Mouse (Mus musculus) Patski (cell line): ENCODE measurements around the gene Vps4a. TPM values are rescaled to one million over a fixed set of nuclear protein-coding genes. Genes with fewer than 3 reads are reported as not detected.

Experiments
- ATAC-seq: fragments of 100-300 bp; one replicate; pipeline ENCODE4 v1.8.0; 2021
- CTCF ChIA-PET: fragments of 350-600 bp; sonication (Branson Sonifier 250); formaldehyde crosslinking; loops from one replicate; lab custom pipeline; 2022; ENCODE audit warnings: inconsistent platforms; lab: Charles Lee
- POLR2A ChIA-PET: fragments of 350-600 bp; sonication (Branson Sonifier 250); formaldehyde crosslinking; loops from one replicate; lab custom pipeline; 2022; ENCODE audit warnings: antibody characterized with exemption, inconsistent platforms; lab: Charles Lee
- DNase-seq: peaks from one replicate; pipeline ENCODE4 v3.0.0-alpha.2; 2011; ENCODE audit warnings: low read depth, low spot score
- H3K27me3 ChIP-seq: fragments of 371-371 bp; one replicate; pipeline ENCODE4 v1.5.1; 2021
- CTCF ChIP-seq: fragments of 100-300 bp; IDR thresholded peaks from one replicate; pipeline ENCODE4 v1.5.1; 2021
- in situ Hi-C: fragments of 300-500 bp; cut with MboI; formaldehyde crosslinking; loops from 3 replicates; pipeline ENCODE4 v1.11.1; 2018; ENCODE audit warnings: low pct_unique_long_range_greater_than_20kb, mixed read lengths
- polyA plus RNA-seq: library from polyadenylated mRNA; unstranded; gene quantifications from one replicate; pipeline ENCODE4 v1.2.3, GENCODE M21; 2021

Gene Vps4a
- polyA plus RNA-seq, 1 experiment from 2014 or later = 57.2 TPM

DNA sequence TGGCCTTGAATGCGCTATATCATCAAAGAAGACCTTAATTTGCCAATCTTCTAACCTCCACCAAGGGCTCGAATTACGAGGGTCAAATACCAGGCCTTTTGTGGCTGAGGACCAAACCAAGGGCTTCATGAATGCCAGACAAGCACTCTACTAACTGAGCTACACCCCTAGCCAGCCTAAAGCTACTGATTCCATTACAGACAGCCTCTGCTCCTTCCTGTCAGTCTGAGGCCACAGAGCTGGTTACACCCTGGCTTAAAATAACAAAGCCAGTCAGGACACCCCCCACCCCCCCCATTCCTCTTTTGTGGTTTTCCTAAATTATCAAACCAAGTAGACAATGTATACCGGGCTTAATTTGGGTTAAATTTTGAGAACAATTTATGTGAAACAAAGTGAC lies 42.7 kb downstream of the Vps4a start:
- POLR2A ChIA-PET = interaction anchor here (0.9 kb wide), 1 partner anchor 9 kb away, joined by 3 read pairs; the partner anchor contains the start of gene Tmed6

DNA sequence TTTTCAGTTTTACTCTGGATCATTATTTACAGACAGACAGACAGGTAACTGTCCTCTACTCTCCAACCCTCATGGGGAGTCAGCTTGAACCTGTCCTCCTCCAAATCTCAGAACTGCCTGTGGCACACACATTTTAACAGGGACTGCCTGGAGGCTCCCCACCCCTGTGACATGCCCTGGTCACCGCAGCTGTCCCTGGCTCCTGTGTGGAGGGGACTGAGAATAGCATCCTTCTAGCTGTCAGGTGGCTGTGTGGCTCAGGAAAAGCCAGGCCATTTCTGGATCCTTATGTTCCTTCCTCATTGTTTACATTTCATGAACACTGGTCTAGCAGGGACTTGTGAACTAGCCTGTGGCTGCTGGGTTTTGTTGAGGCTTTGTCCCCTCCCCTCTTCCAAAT lies 43.1 kb downstream of the Vps4a start:
- ATAC-seq (no peak), DNase-seq (no peak)
- POLR2A ChIA-PET = interaction anchor here (0.9 kb wide), 1 partner anchor 9 kb away, joined by 3 read pairs; the partner anchor contains the start of gene Tmed6
- in situ Hi-C loops = no loop called here
- CTCF ChIA-PET = no interaction called here
- H3K27me3 ChIP-seq = no peaks in the 10 kb centered on the region
- TF ChIP-seq CTCF = no peak

More for the DNA sequence above, 42.7 kb downstream of the Vps4a start:
- H3K27me3 ChIP-seq = no peaks in the 10 kb centered on the region
- DNase-seq (no peak), ATAC-seq (peak; percentile 41)
- TF ChIP-seq CTCF = no peak
- in situ Hi-C loops = no loop called here
- CTCF ChIA-PET = no interaction called here

DNA sequence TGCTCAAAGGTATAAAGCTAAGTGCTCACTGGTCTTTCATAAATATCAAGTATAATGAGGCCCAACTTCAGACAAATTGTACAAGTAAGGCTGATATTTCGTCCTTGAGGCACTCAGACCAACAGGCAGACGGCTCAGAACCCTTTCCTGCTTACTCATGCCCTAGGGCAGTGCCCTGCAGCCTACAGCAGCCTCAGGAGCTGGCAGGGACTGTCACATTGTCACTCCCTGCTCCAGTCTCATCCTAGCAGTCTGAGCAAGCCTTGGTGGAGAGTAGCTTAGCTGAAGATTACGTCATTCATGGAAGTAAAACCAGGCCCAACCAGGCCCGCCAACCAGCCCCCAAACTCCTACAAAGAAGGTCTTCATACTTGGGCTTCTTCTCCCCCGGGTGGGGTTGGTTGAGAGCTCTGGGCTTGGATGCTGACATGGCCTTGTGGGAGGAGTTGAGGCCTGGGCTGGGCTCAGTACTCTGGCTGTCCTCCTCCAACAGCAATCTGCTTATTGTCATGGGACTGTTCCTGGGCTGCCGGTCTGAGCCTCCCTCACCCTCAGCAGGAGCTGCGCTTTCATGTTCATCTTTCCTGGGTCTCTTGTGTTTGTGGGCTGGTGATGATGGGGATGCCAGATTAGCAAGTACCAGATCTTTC lies 45.3 kb downstream of the Vps4a start:
- H3K27me3 ChIP-seq = no peaks in the 10 kb centered on the region
- ATAC-seq = no peak
- ChIA-PET CTCF (interaction anchor here (1.6 kb wide), 1 partner anchor 16 kb away, joined by 3 read pairs; no protein-coding TSS in a partner anchor), POLR2A (no interaction called here)
- no peak for TF ChIP-seq CTCF
- no peak for DNase-seq
- in situ Hi-C loops = no loop called here

DNA sequence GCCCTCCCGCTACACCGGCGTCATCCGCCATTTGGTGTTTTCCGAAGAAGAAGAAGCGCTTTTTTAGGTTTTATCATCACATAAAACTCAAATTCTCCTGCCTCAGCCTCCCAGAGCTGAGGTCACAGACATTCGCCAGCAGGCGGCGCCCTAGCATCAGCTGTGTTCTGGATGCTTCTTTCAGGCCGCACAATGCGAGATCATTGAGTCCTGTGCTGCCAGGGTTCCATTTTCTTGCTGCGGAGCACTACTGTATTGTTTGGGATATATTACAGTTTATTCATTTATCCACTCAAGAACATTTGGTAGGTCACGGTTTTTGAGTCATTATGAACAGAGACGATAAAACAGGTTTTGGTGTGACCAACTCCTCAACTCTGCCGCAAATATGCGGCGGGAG lies 54.3 kb downstream of the Vps4a start:
- POLR2A ChIA-PET = no interaction called here
- no peak for TF ChIP-seq CTCF
- no peak for DNase-seq
- no peaks in the 10 kb centered on the region for H3K27me3 ChIP-seq
- in situ Hi-C loops = no loop called here
- CTCF ChIA-PET = interaction anchor here (1.7 kb wide), 1 partner anchor 9 kb away, joined by 6 read pairs; no protein-coding TSS in a partner anchor
- ATAC-seq = no peak

DNA sequence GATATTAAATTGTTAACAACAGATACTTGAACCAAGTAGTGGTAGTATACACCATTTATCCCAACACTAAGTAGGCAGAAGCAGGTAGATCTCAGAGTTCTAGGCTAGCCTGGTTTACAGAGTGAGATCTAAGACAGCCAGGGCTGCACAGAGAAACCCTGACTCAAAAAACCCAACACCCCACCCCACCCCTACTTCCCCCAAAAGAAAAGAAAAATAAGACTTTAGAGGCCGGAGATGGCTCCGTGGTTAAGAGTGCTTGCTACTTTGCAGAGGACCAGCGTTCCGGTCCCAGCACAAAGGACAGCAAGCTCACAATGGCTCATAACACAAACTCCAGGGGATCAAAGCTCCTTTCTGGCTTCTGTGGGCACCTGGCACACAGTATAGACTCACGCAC lies 55.0 kb downstream of the Vps4a start:
- TF ChIP-seq CTCF = no peak
- in situ Hi-C loops = no loop called here
- ATAC-seq (no peak), DNase-seq (no peak)
- ChIA-PET POLR2A (no interaction called here), CTCF (interaction anchor here (1.7 kb wide), 1 partner anchor 8 kb away, joined by 6 read pairs; no protein-coding TSS in a partner anchor)
- H3K27me3 ChIP-seq = no peaks in the 10 kb centered on the region

DNA sequence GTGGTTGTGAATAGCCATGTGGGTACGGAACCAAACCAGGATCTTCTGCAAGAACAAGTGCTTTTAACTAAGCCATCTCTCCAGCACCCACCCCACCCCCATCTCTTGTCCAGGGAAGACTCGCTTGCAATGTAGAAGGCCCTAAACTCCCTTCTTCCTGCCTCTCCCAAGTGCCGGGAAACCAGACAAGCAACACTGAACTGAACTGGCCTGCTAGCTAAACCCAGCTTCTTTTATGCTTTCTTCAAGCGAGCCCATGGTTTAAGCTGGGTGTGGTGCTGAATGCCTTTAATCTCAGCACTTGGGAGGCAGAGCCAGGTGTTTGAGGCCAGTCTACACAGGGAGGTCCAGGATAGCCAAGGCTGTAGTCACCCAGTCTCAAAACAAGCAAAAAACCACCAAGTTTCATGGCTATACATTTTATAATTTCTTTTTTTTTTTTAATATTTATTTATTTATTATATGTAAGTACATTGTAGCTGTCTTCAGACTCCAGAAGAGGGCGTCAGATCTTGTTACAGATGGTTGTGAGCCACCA lies 57.6 kb downstream of the Vps4a start:
- TF ChIP-seq CTCF = no peak
- in situ Hi-C loops = no loop called here
- no peaks in the 10 kb centered on the region for H3K27me3 ChIP-seq
- DNase-seq = no peak
- POLR2A ChIA-PET = no interaction called here
- CTCF ChIA-PET = interaction anchor here (1.3 kb wide), 1 partner anchor 23 kb away, joined by 4 read pairs; the partner anchor contains the start of gene Tmed6
- ATAC-seq = no peak

DNA sequence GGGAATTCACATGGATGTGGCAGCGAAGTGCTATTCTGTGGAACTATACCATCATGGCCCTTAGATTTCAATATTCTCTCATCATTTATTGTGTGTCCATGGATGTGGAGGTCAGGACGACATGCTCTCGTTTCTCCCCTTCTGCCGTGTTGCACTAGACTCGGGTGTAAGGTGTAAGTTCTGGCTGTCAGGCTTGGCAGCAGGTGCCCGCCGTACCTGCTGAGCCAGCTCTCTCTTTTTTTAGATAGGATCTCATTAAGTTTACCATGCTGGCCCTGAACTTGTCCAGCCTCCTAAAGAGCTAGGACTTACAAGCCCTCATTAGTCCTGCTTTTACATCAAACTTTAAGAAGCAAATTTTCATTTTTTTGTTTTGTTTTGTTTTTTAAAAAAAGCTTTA lies 59.5 kb downstream of the Vps4a start:
- no peak for TF ChIP-seq CTCF
- POLR2A ChIA-PET = no interaction called here
- ATAC-seq (no peak), DNase-seq (no peak)
- in situ Hi-C loops = no loop called here
- H3K27me3 ChIP-seq = no peaks in the 10 kb centered on the region
- CTCF ChIA-PET = interaction anchor here (1.3 kb wide), 1 partner anchor 14 kb away, joined by 3 read pairs; no protein-coding TSS in a partner anchor

Other genes starting within 250 kb of the Vps4a start
- gene Has3, start 161.0 kb upstream of the Vps4a start, polyA plus RNA-seq = 0.78 TPM
- 47.0 TPM for gene Utp4, start 137.6 kb upstream of the Vps4a start, polyA plus RNA-seq
- 33.4 TPM for gene Sntb2, start 95.5 kb upstream of the Vps4a start, polyA plus RNA-seq
- 36.9 TPM for gene Pdf, start 17.4 kb downstream of the Vps4a start, polyA plus RNA-seq
- gene Cog8, start 25.5 kb downstream of the Vps4a start, polyA plus RNA-seq = 31.1 TPM
- 60.4 TPM for gene Nip7, start 25.7 kb downstream of the Vps4a start, polyA plus RNA-seq
- gene Tmed6, start 34.4 kb downstream of the Vps4a start, polyA plus RNA-seq = 0.42 TPM
- gene Terf2, start 65.3 kb downstream of the Vps4a start, polyA plus RNA-seq = 25.3 TPM
- 136 TPM for gene Cyb5b, start 119.4 kb downstream of the Vps4a start, polyA plus RNA-seq